Mouse (Mus musculus) right cerebral cortex, adult 2 months (tissue): ENCODE data around the gene Epb41.

ENCODE experiments used
- DNase-seq, 2 experiments: peaks; one replicate each; pipeline ENCODE4 v3.0.0; 2021 to 2022; ENCODE audit warnings: low spot score in 2 of 2

Epb41 gene

GRCm38 (mm10) chr4:132074077-132074932, 816 bp downstream of the Epb41 start, which contains the start of gene Gm10300:
Gene Gm10300, plus strand, starts transcription at chr4:132074697.
- peak in 1 of 2 experiments; percentile 15 for DNase-seq

GRCm38 (mm10) chr4:132072946-132073345, 2.2 kb downstream of the Epb41 start:
- no peak for DNase-seq

GRCm38 (mm10) chr4:132072156-132072555, 3.0 kb downstream of the Epb41 start:
- no peak for DNase-seq

GRCm38 (mm10) chr4:132071674-132072073, 3.4 kb downstream of the Epb41 start:
- DNase-seq, result no peak

GRCm38 (mm10) chr4:132067938-132068235, 7.2 kb downstream of the Epb41 start:
- DNase-seq, result no peak

GRCm38 (mm10) chr4:132067112-132067937, 7.8 kb downstream of the Epb41 start:
- no peak for DNase-seq

GRCm38 (mm10) chr4:132066101-132066773, 8.9 kb downstream of the Epb41 start:
- DNase-seq, result no peak

- DNase-seq, result no peak
These were observed 9.5 kb downstream of the Epb41 start for GRCm38 (mm10) chr4:132065578-132065977.

GRCm38 (mm10) chr4:132064550-132064949, 10.6 kb downstream of the Epb41 start:
- no peak for DNase-seq

GRCm38 (mm10) chr4:132062934-132063884, 11.9 kb downstream of the Epb41 start:
- DNase-seq, result no peak

- no peak for DNase-seq
These were observed 12.8 kb downstream of the Epb41 start for GRCm38 (mm10) chr4:132062289-132062688.

GRCm38 (mm10) chr4:132060040-132060832, 14.9 kb downstream of the Epb41 start:
- no peak for DNase-seq

GRCm38 (mm10) chr4:132059541-132059940, 15.6 kb downstream of the Epb41 start:
- DNase-seq, result no peak

- DNase-seq, result no peak
These were observed 17.8 kb downstream of the Epb41 start for GRCm38 (mm10) chr4:132057311-132057710.

- no peak for DNase-seq
These were observed 23.5 kb downstream of the Epb41 start for GRCm38 (mm10) chr4:132051321-132052275.

GRCm38 (mm10) chr4:132049549-132050200, 25.4 kb downstream of the Epb41 start:
- no peak for DNase-seq

GRCm38 (mm10) chr4:132048995-132049404, 26.1 kb downstream of the Epb41 start:
- peak; percentile 69 to 75 for DNase-seq
